Mouse (Mus musculus) C2C12 (cell line): ENCODE data around the gene Naaladl2.

ENCODE experiments used
- CTCF ChIP-seq: IDR thresholded peaks from one replicate; pipeline ENCODE4 v1.5.1; 2011; ENCODE audit not compliant: control insufficient read depth, insufficient read depth, insufficient read length
- MYOG ChIP-seq: IDR thresholded peaks from one replicate; pipeline ENCODE4 v1.6.1; 2011; ENCODE audit not compliant: control insufficient read depth, insufficient read length; ENCODE audit errors: extremely low read depth
- USF1 ChIP-seq: IDR thresholded peaks from one replicate; pipeline ENCODE4 v1.6.1; 2011; ENCODE audit warnings: low read depth, mild to moderate bottlenecking, control low read depth, moderate library complexity

GRCm38 (mm10) chr3:24321489-24322405, 822.3 kb downstream of the Naaladl2 start:
- TF ChIP-seq CTCF (no peak), USF1 (no peak), MYOG (no peak)
